Mouse (Mus musculus): ENCODE measurements around the gene Sdc3.

GRCm38 (mm10) chr4:130838585-130838984 is 46.2 kb downstream of the Sdc3 start:
- TF ChIP-seq POLR2A (IDR thresholded peaks at IDR 0.05; ENCODE audit: low read depth, low read length) (no peak), CTCF (conservative IDR thresholded peaks at IDR 0.05; ENCODE audit: insufficient read depth, insufficient read length, low read depth, low read length) (no peak)

All from kidney, adult 2 months (tissue).